Mouse (Mus musculus) G1E-ER4 (cell line): ENCODE measurements around the gene Plekhn1. TPM values are rescaled to one million over a fixed set of nuclear protein-coding genes. Genes with fewer than 3 reads are reported as not detected.

Experiments
- GATA1 ChIP-seq: IDR thresholded peaks from one replicate; pipeline ENCODE4 v1.8.0; 2012; ENCODE audit warnings: low read length, inconsistent platforms
- polyA plus RNA-seq: library from polyadenylated mRNA; stranded (reverse); fragments of >175 nt; gene quantifications from 2 replicates; pipeline ENCODE4 v1.2.3, GENCODE M21; 2012

The Plekhn1 gene
- 7.6 and 12.9 TPM in 2 replicates for polyA plus RNA-seq

DNA sequence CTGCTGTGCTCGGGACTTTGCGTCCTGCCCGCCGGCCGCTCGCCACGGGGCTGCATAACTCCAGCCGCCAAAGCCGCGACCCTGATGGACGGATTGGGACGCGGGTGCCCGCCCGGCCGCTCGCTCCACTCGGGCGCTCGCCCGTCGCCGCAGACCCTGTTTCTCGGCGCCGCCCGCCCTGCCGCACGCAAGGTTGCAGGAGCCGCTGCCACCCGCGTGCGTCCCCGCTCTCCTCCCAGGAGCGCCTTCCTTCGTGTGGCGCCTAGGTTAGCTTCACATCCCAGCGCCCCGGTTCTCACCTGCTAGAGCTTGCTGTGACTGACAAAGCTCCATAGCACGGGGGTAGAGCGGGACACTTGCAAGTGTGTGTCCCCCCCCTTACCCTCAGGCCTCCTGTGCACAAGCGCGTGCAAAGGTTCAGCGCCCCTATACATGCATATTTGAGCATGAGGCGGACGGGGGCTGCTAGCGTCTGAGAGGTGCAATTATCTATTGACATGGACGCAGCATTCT, at the start of gene Plekhn1:
Gene Plekhn1, minus strand, starts transcription at position 157 of the 513 bp plus-strand sequence.
- TF ChIP-seq GATA1, result no peak

- no peak for TF ChIP-seq GATA1
These were observed 20.6 kb upstream of the Plekhn1 start, which contains the start of gene Samd11 for GRCm38 (mm10) chr4:156255078-156255839. Gene Samd11 (minus strand): TSS chr4:156255657.

- TF ChIP-seq GATA1, result no peak
These were observed 19.9 kb upstream of the Plekhn1 start for GRCm38 (mm10) chr4:156254361-156255077.

GRCm38 (mm10) chr4:156253043-156253442, 18.4 kb upstream of the Plekhn1 start:
- TF ChIP-seq GATA1, result peak; percentile 88

- no peak for TF ChIP-seq GATA1
These were observed 18.0 kb upstream of the Plekhn1 start for GRCm38 (mm10) chr4:156252619-156253018.

GRCm38 (mm10) chr4:156252140-156252539, 17.5 kb upstream of the Plekhn1 start:
- no peak for TF ChIP-seq GATA1

GRCm38 (mm10) chr4:156251081-156251480, 16.4 kb upstream of the Plekhn1 start:
- TF ChIP-seq GATA1, result no peak

GRCm38 (mm10) chr4:156249567-156249966, 14.9 kb upstream of the Plekhn1 start:
- no peak for TF ChIP-seq GATA1

- no peak for TF ChIP-seq GATA1
These were observed 2.2 kb upstream of the Plekhn1 start for GRCm38 (mm10) chr4:156236651-156237447.

- TF ChIP-seq GATA1, result no peak
These were observed 1.3 kb upstream of the Plekhn1 start, which contains the start of gene Noc2l for GRCm38 (mm10) chr4:156235808-156236533. Gene Noc2l (plus strand): TSS chr4:156236010.

DNA sequence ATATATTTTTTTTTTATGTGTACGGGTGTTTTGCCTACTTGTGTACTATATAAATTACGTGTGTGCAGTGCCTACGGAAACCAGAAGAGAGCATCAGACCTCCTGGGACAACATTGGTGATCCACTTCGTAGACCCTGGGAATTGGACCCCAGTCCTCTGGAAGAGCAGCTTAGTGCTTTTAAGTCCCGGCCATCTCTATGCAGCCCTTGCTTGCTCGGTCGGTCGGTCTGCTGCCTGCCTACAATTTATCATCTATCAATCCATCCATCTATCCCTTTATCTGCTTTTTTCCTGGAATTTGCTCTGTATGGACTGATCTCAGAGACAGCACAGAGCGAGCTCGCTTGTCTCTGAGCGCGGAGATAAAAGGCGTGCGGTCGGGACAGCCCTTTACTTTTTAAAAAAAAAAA, 708 bp upstream of the Plekhn1 start:
- TF ChIP-seq GATA1, result no peak

- no peak for TF ChIP-seq GATA1
These were observed 596 bp downstream of the Plekhn1 start for GRCm38 (mm10) chr4:156234021-156234501.

DNA sequence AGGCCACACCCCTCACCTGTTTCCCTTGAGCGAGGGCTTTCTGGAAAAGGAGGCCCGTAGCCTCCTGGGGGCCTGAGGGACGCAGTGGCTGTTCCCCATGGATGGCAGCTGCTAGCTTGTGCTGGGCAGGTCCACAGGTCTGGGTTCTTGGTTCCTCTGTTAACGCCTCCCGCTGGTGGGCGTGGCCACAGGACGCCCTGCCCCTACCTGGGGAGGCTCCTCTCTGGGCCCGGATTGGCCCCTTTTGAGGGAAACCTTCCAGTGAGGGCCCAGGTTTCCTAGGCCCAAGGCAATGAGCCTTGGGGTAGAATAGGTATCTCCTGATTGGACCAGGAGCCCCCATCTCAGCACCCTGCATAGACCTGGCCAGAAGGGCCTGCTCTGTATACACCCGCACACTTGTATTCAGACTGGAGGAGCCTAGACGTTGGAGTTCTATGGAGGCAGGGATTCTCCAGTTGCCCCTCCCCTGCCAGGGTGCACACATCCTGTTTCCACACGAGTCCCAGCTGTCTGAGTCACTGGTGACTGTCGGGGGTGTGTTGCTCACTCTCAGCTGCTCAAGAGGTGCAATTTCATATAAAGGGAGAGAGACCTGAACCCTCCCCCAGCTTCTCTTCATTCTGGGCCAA, 6.1 kb downstream of the Plekhn1 start:
- no peak for TF ChIP-seq GATA1

DNA sequence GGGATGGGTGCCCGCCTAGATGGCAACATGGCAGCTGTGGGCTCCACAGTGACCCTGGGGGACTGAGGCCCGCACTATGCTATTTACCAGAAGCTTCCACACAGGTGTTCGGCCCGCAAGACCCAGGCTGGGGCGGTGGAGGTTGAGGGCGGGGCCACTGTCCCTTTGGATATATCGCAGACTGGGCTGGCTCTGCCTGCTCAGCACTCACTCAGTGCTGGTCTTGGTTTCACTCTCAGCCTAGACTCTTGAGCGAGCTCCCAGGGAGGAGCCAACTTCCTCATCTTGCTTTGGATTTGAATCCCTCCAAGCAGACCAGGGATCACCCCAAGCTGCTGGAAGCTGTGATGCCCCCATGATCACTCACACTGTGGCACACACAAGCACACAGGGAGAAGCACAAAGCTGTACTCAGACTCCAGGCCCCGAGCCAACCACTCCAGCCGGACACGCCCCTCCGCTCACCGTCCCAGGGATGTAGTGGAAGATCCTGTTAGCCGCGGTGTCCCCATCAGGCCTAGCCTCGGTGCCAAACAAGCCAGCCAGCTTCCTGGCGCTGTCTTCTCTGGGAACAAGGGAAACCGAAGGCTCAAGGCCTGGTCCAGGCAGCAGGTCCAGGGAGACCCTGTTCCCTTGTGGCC, 6.8 kb downstream of the Plekhn1 start:
- no peak for TF ChIP-seq GATA1
